Mouse (Mus musculus): ENCODE measurements around the gene Npdc1.
A peak's percentile ranks its signal among the peaks of the same experiment; 100 is the strongest.

Gene Npdc1

DNA sequence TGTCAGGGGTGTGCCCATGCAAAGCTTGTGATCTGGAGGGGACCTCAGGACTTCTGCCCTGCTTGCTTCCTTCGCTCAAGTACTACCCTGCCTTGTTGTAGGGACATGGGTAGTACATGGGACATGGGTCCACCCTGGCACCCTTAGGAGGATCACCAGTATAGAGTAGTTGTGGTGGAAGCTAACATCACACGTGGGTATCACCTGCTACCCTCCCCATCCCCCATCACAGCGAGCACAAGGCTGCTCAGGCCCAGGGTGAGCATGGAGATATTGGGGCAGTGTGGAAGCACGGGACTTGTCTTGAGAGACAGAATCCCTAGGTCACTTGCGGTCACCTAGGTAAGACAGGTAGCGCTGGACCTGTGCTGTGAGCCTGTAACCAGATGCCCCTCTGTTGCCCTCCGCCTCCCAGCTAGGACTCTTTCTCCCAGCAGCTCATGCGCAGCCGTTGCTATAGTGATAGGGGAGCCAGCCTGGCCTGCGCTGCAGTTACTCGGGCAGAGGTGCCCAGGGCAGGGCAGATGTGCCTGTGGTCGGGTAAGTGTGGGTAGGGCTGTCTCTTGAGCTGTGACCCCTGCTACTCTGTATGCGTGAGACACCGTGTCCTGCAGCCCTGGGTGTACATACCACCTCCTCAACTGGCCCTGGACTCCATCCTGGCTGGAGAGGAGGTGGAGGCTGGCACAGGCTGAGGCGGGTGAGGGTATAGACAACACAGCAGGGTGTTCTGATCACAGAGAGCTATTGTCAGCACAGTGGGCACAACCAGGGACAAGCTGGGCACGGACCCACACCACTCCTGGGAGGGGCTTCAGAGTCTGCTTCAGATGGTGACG is 31.5 kb downstream of the Npdc1 start:
- peak; percentile 20 for DNase-seq (ENCODE audit: low spot score)

- peak; percentile 18 for DNase-seq (ENCODE audit: low spot score)
These were observed 32.2 kb downstream of the Npdc1 start for GRCm38 (mm10) chr2:25431308-25431855.

- DNase-seq (ENCODE audit: low spot score) = peak; percentile 43
These were observed 33.4 kb downstream of the Npdc1 start for GRCm38 (mm10) chr2:25432326-25433098.

DNA sequence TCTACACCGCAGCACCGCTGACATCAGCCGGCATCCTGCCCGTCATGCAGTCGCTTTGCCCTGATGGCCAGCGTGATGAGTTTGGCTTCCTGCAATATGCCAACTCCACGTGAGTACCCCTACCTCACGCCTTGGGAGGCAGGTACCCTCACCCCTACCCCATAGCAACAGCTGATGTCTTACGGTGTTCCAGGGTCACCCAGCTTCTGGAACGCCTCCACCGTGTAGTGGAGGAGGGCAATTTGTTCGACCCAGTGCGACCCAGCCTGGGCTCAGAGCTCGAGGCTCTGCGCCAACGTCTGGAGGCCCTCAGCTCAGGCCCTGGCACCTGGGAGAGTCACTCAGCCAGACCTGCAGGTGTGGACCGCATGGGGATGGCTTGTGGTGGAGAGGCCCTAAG is 34.0 kb downstream of the Npdc1 start:
- no peak for DNase-seq (ENCODE audit: low spot score)

- DNase-seq (ENCODE audit: low spot score) = no peak
These were observed 35.1 kb downstream of the Npdc1 start for GRCm38 (mm10) chr2:25434292-25434691.

- no peak for DNase-seq (ENCODE audit: low spot score)
These were observed 37.2 kb downstream of the Npdc1 start for GRCm38 (mm10) chr2:25436286-25436820.

DNA sequence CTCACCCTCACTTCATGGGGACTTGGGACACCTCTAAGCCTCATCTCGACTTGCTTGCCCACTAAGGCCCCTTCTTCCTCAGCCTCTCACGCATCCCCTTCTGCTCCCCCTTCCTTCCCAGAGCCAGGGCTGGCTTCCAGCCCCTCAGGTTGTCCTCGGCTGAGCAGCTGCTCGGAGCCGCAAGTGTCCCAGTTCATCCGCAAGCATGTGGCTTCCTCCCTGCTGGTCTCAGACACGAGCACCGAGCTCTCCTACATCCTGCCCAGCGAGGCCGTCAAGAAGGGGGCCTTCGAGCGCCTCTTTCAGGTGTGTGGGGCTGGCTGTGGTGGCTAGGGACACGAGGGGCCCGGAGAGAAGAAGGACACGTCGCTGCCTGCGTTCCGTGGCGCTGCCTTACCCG is 41.9 kb downstream of the Npdc1 start:
- DNase-seq (ENCODE audit: low spot score) = no peak

DNA sequence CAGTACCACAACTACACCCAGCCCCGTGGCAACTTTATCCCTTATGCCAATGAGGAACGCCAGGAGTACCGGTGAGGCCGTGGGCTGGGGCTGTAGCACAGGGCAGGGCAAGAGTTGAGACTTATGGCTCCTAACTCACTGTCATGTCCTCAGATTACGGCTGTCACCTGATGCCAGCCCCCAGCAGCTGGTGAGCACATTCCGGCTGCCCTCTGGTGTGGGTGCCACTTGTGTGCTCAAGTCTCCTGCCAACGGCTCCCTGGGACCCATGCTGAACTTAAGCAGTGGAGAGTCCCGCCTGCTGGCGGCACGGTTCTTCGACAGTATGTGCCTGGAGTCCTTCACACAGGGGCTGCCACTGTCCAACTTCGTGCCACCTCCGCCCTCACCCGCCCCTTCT is 43.5 kb downstream of the Npdc1 start:
- DNase-seq (ENCODE audit: low spot score) = no peak

GRCm38 (mm10) chr2:25450853-25451647 is 51.9 kb downstream of the Npdc1 start:
- DNase-seq (ENCODE audit: low spot score) = no peak

DNA sequence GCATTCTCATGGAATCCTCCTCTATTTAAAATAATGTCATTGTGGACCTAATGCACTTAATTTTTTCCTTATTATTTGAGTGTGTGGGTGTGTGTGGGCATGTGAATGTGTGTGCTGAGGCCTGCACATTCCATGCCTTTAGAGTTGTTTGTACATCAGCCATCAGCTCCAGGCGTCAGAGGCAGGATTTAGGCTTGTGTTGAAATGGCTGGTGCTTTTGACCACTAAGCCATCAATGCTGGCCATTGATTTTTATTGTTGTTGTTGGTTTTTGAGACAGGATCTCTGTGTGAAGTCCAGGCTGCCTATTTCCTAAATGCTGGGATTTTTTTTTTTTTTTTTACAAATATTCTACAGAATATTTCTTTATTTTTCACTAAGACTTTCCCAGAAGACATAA is 53.8 kb downstream of the Npdc1 start:
- no peak for DNase-seq (ENCODE audit: low spot score)

DNA sequence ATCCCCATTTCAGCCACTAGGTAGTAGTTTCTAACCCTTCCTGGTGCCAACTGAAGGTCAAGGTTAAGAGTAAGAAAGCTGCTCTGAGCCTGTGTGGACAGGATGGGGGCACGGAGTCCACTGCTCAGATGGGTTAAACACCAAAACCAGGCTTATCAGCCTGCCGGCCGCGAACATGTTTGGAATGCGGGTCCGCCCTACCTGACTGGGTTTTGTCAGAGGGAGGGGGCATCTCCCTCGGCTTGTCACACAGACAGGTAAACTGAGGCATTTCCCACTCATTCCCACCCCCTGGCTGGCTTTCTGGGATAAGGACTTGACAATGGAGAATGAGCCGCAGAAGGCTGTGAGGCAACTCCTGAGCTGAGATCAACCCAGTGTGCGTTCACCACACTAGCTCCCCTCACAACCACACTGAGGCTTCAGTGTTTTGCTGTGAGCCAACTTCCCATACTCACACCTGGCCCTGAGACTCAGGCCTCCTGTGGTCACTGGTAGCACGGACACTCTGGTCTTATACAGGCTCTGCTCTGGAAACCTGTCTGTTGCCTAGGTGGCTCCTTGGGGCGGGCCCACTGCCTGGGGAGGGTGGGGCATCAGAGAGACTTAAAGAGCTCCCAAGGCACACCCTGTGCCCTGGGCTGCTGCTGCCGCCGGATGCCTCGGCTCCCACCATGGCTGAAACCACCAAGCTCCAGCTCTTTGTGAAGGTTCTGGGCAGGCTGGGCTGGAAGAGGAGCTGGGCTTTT is 57.2 kb downstream of the Npdc1 start, which contains the start of gene Clic3:
Gene Clic3 (plus strand): TSS at position 634 of the 749 bp plus-strand sequence.
- DNase-seq (ENCODE audit: low spot score) = no peak

GRCm38 (mm10) chr2:25457022-25457896 is 58.1 kb downstream of the Npdc1 start:
- no peak for DNase-seq (ENCODE audit: low spot score)

- DNase-seq (ENCODE audit: low spot score) = no peak
These were observed 59.8 kb downstream of the Npdc1 start for GRCm38 (mm10) chr2:25458911-25459310.
